Mouse (Mus musculus) forebrain, embryonic 15.5 days (tissue): Measurements from ENCODE around the gene Bend5. TPM values are rescaled to one million over a fixed set of nuclear protein-coding genes. Genes with fewer than 3 reads are reported as not detected.

Experiments
- ATAC-seq: fragments of 200-750 bp; cut with Nextera tagmentation; replicated peaks from 2 replicates; pipeline ENCODE4 v1.8.0; 2017; ENCODE audit warnings: mild to moderate bottlenecking, moderate TSS enrichment, moderate library complexity
- H3K27ac ChIP-seq: fragments of 300-500 bp; sonication (generic); replicated peaks from 2 replicates; pipeline ENCODE4 v1.5.1; 2015; ENCODE audit warnings: mild to moderate bottlenecking, inconsistent platforms
- H3K27me3 ChIP-seq: fragments of 300-500 bp; sonication (generic); 2 replicates; pipeline ENCODE4 v1.6.1; 2015; ENCODE audit warnings: inconsistent platforms
- H3K36me3 ChIP-seq: fragments of 300-500 bp; sonication (generic); 2 replicates; pipeline ENCODE4 v1.6.1; 2015; ENCODE audit warnings: mild to moderate bottlenecking, inconsistent platforms
- H3K4me1 ChIP-seq: fragments of 300-500 bp; sonication (generic); 2 replicates; pipeline ENCODE4 v1.6.1; 2015; ENCODE audit warnings: inconsistent platforms
- H3K4me2 ChIP-seq: fragments of 300-500 bp; sonication (generic); replicated peaks from 2 replicates; pipeline ENCODE4 v1.6.1; 2015; ENCODE audit warnings: mild to moderate bottlenecking, inconsistent platforms
- H3K4me3 ChIP-seq: fragments of 300-500 bp; sonication (generic); 2 replicates; pipeline ENCODE4 v1.5.1; 2015; ENCODE audit warnings: mild to moderate bottlenecking, inconsistent platforms
- H3K9ac ChIP-seq: fragments of 300-500 bp; sonication (generic); replicated peaks from 2 replicates; pipeline ENCODE4 v1.6.1; 2015; ENCODE audit warnings: mild to moderate bottlenecking, inconsistent platforms
- H3K9me3 ChIP-seq: fragments of 300-500 bp; sonication (generic); 2 replicates; pipeline ENCODE4 v1.6.1; 2016; ENCODE audit warnings: inconsistent platforms
- WGBS: fragments of 180-500 bp; shearing (Covaris S2); methylation state at CpG from one replicate; pipeline ENCODE4 v1.1.7; 2015; ENCODE audit warnings: mixed read lengths; 5-methylcytosine and 5-hydroxymethylcytosine counted together
- polyA plus RNA-seq: library from polyadenylated mRNA; unstranded; fragments of >200 nt; fragmentation: Nextera tagmentation; extraction: Ambion mirVana; gene quantifications from 2 replicates; pipeline ENCODE4 v1.2.1, GENCODE M21; 2015

Gene Bend5
- polyA plus RNA-seq, result 59.8 and 60.4 TPM in 2 replicates

- ATAC-seq, result peak; percentile 97
- H3K4me1 ChIP-seq, result peaks cover 30% of the 10 kb centered on the region
- peak within 1 kb of the TSS; percentile 97 for H3K9ac ChIP-seq
- peak within 1 kb of the TSS; percentile 88 for H3K27ac ChIP-seq
- H3K4me2 ChIP-seq, result peak within 1 kb of the TSS; percentile 75
- peak within 1 kb of the TSS; percentile 93 for H3K4me3 ChIP-seq
- H3K36me3 ChIP-seq, result 0 out of 2 replicates have a peak, but pooled peaks cover 5% of the 10 kb centered on the region
- H3K27me3 ChIP-seq, result no peaks in the 10 kb centered on the region; the same call in 1 of the 2 replicates
- under 1% methylated on average over 59 of the region's 66 CpGs for WGBS
- no peaks in the 10 kb centered on the region for H3K9me3 ChIP-seq
Observed at GRCm38 (mm10) chr4:111414818-111415488, at the start of gene Bend5. TSS of gene Bend5 (plus strand) at chr4:111415006.

- no peak for ATAC-seq
Observed at GRCm38 (mm10) chr4:111367771-111368170, 47.0 kb upstream of the Bend5 start.

GRCm38 (mm10) chr4:111377159-111377558, 37.6 kb upstream of the Bend5 start:
- Histone ChIP-seq H3K27ac (no peak overlapping the region), H3K9ac (no peak overlapping the region), H3K4me1 (no peaks in the 10 kb centered on the region), H3K27me3 (no peaks in the 10 kb centered on the region), H3K9me3 (no peaks in the 10 kb centered on the region), H3K36me3 (no peaks in the 10 kb centered on the region), H3K4me2 (no peak overlapping the region), H3K4me3 (no peak overlapping the region)
- ATAC-seq, result no peak

More at GRCm38 (mm10) chr4:111367771-111368170, 47.0 kb upstream of the Bend5 start:
- Histone ChIP-seq H3K9ac (no peak overlapping the region), H3K4me3 (no peak overlapping the region), H3K27me3 (no peaks in the 10 kb centered on the region), H3K9me3 (no peaks in the 10 kb centered on the region), H3K27ac (no peak overlapping the region), H3K4me1 (no peaks in the 10 kb centered on the region), H3K4me2 (no peak overlapping the region), H3K36me3 (no peaks in the 10 kb centered on the region)
- WGBS, result 76% methylated on average over 2 of the region's 2 CpGs

GRCm38 (mm10) chr4:111378071-111378470, 36.7 kb upstream of the Bend5 start:
- H3K9me3 ChIP-seq, result no peaks in the 10 kb centered on the region
- no peaks in the 10 kb centered on the region for H3K4me1 ChIP-seq
- no peaks in the 10 kb centered on the region for H3K36me3 ChIP-seq
- WGBS, result 93% methylated on average over 3 of the region's 3 CpGs
- no peak for ATAC-seq
- H3K9ac ChIP-seq, result no peak overlapping the region
- H3K27ac ChIP-seq, result no peak overlapping the region
- H3K4me3 ChIP-seq, result no peak overlapping the region
- H3K27me3 ChIP-seq, result no peaks in the 10 kb centered on the region
- H3K4me2 ChIP-seq, result no peak overlapping the region

- ATAC-seq, result no peak
- Histone ChIP-seq H3K4me2 (no peak overlapping the region), H3K9ac (no peak overlapping the region), H3K36me3 (no peaks in the 10 kb centered on the region), H3K27me3 (no peaks in the 10 kb centered on the region), H3K9me3 (no peaks in the 10 kb centered on the region), H3K27ac (no peak overlapping the region), H3K4me1 (no peaks in the 10 kb centered on the region), H3K4me3 (no peak overlapping the region)
- 92% methylated on average over 2 of the region's 2 CpGs for WGBS
Observed at GRCm38 (mm10) chr4:111383101-111383500, 31.7 kb upstream of the Bend5 start.

- no peak overlapping the region for H3K4me2 ChIP-seq
- no peaks in the 10 kb centered on the region for H3K27me3 ChIP-seq
- H3K9me3 ChIP-seq, result no peaks in the 10 kb centered on the region
- no peak overlapping the region for H3K9ac ChIP-seq
- H3K27ac ChIP-seq, result no peak overlapping the region
- no peak for ATAC-seq
- H3K36me3 ChIP-seq, result no peaks in the 10 kb centered on the region
- H3K4me1 ChIP-seq, result no peaks in the 10 kb centered on the region
- H3K4me3 ChIP-seq, result no peak overlapping the region
Observed at GRCm38 (mm10) chr4:111390736-111391135, 24.1 kb upstream of the Bend5 start.

- no peak overlapping the region for H3K9ac ChIP-seq
- ATAC-seq, result no peak
- H3K9me3 ChIP-seq, result no peaks in the 10 kb centered on the region
- H3K4me2 ChIP-seq, result no peak overlapping the region
- H3K4me3 ChIP-seq, result no peak overlapping the region
- H3K4me1 ChIP-seq, result peaks cover 6% of the 10 kb centered on the region; the same call in 1 of the 2 replicates
- no peaks in the 10 kb centered on the region for H3K36me3 ChIP-seq
- no peaks in the 10 kb centered on the region for H3K27me3 ChIP-seq
- no peak overlapping the region for H3K27ac ChIP-seq
Observed at GRCm38 (mm10) chr4:111399784-111400183, 15.0 kb upstream of the Bend5 start.

GRCm38 (mm10) chr4:111400676-111401075, 14.1 kb upstream of the Bend5 start:
- Histone ChIP-seq H3K4me3 (no peak overlapping the region), H3K27ac (no peak overlapping the region), H3K27me3 (no peaks in the 10 kb centered on the region), H3K9ac (no peak overlapping the region), H3K36me3 (no peaks in the 10 kb centered on the region), H3K4me1 (peaks cover 6% of the 10 kb centered on the region; the same call in 1 of the 2 replicates), H3K9me3 (no peaks in the 10 kb centered on the region), H3K4me2 (no peak overlapping the region)
- WGBS, result 32% methylated on average over 2 of the region's 2 CpGs
- ATAC-seq, result no peak

- ATAC-seq, result no peak
- Histone ChIP-seq H3K9ac (no peak overlapping the region), H3K9me3 (no peaks in the 10 kb centered on the region), H3K4me1 (peaks cover 6% of the 10 kb centered on the region; the same call in 1 of the 2 replicates), H3K27me3 (no peaks in the 10 kb centered on the region), H3K27ac (no peak overlapping the region), H3K4me3 (no peak overlapping the region), H3K4me2 (no peak overlapping the region), H3K36me3 (no peaks in the 10 kb centered on the region)
- WGBS, result 45% methylated on average over 1 of the region's 1 CpGs
Observed at GRCm38 (mm10) chr4:111403243-111403642, 11.6 kb upstream of the Bend5 start.

- H3K4me1 ChIP-seq, result peaks cover 10% of the 10 kb centered on the region
- H3K27me3 ChIP-seq, result no peaks in the 10 kb centered on the region; the same call in 1 of the 2 replicates
- ATAC-seq, result no peak
- WGBS, result 83% methylated on average over 4 of the region's 4 CpGs
- H3K4me3 ChIP-seq, result no peak overlapping the region
- H3K9ac ChIP-seq, result no peak overlapping the region
- no peaks in the 10 kb centered on the region for H3K36me3 ChIP-seq
- H3K27ac ChIP-seq, result no peak overlapping the region
- no peaks in the 10 kb centered on the region for H3K9me3 ChIP-seq
- no peak overlapping the region for H3K4me2 ChIP-seq
Observed at GRCm38 (mm10) chr4:111410731-111411130, 4.1 kb upstream of the Bend5 start.

- 3% methylated on average over 6 of the region's 6 CpGs for WGBS
- Histone ChIP-seq H3K4me1 (peaks cover 28% of the 10 kb centered on the region), H3K27ac (no peak overlapping the region; the same call in 1 of the 2 replicates), H3K27me3 (no peaks in the 10 kb centered on the region; the same call in 1 of the 2 replicates), H3K9ac (peak overlapping the region; percentile 97), H3K36me3 (0 out of 2 replicates have a peak, but pooled peaks cover 5% of the 10 kb centered on the region), H3K4me2 (peak overlapping the region; percentile 75), H3K9me3 (no peaks in the 10 kb centered on the region), H3K4me3 (peak overlapping the region; percentile 93)
- peak; percentile 62 for ATAC-seq
Observed at GRCm38 (mm10) chr4:111414399-111414798, 407 bp upstream of the Bend5 start.

GRCm38 (mm10) chr4:111416126-111416525, 1.3 kb downstream of the Bend5 start:
- peak overlapping the region; percentile 75 for H3K4me2 ChIP-seq
- H3K36me3 ChIP-seq, result 0 out of 2 replicates have a peak, but pooled peaks cover 5% of the 10 kb centered on the region
- H3K4me1 ChIP-seq, result peaks cover 30% of the 10 kb centered on the region
- no peaks in the 10 kb centered on the region for H3K9me3 ChIP-seq
- no peaks in the 10 kb centered on the region; the same call in 1 of the 2 replicates for H3K27me3 ChIP-seq
- no peak overlapping the region for H3K27ac ChIP-seq
- no peak for ATAC-seq
- peak overlapping the region; percentile 93 for H3K4me3 ChIP-seq
- peak overlapping the region; percentile 97 for H3K9ac ChIP-seq
- 76% methylated on average over 3 of the region's 3 CpGs for WGBS
